In genomic region chr9:118041022-118041400, GRCm38 (mm10) we compare ENCODE assay signal across 8 mouse cellular contexts. TPM values are rescaled to one million over a fixed set of nuclear protein-coding genes. Genes with fewer than 3 reads are reported as not detected.
DNase-seq lines count a peak whose midpoint lies in the region; ATAC-seq lines count a peak whose summit lies in the region.

No protein-coding gene starts in this region.

- H3K27ac ChIP-seq in lung, embryonic 15.5 days, result peak overlapping the region; percentile 97
- H3K27ac ChIP-seq in stomach, embryonic 15.5 days, result peak overlapping the region; percentile 96

- WGBS in lung, embryonic 15.5 days, result under 1% methylated on average over 20 of the region's 21 CpGs
- 0% methylated on average over 21 of the region's 21 CpGs for WGBS in stomach, embryonic 15.5 days

- peaks cover 15% of the 10 kb centered on the region for H3K4me1 ChIP-seq in lung, embryonic 15.5 days
- no peaks in the 10 kb centered on the region for H3K4me1 ChIP-seq in stomach, embryonic 15.5 days

- peak; percentile 48 to 63 for DNase-seq in cerebellum, postnatal 10 days
- no peak for DNase-seq in cerebellum, adult 9-11 months
- DNase-seq in spleen, postnatal 14 days (ENCODE audit: low spot score in 2 of 2), result peak; percentile 7 to 8
- DNase-seq in spleen, adult 18-20 months, result no peak

- no peaks in the 10 kb centered on the region for H3K9me3 ChIP-seq in lung, embryonic 15.5 days
- no peaks in the 10 kb centered on the region for H3K9me3 ChIP-seq in stomach, embryonic 15.5 days

- H3K4me2 ChIP-seq in lung, embryonic 15.5 days, result peak overlapping the region; percentile 82
- H3K4me2 ChIP-seq in stomach, embryonic 15.5 days, result peak overlapping the region; percentile 67

- H3K4me3 ChIP-seq in lung, embryonic 15.5 days, result peak overlapping the region; percentile 97
- H3K4me3 ChIP-seq in stomach, embryonic 15.5 days (replicated peaks), result peak overlapping the region; percentile 92

- 0 out of 4 replicates have a peak, but pooled peaks have one; percentile 0 for ATAC-seq in hematopoietic stem cell, adult 5-6 weeks (replicated peaks in 1 of 2; ENCODE audit: insufficient read depth in 1 of 2, low FRiP score in 2 of 2, low TSS enrichment in 1 of 2, low read depth in 1 of 2, poor library complexity in 2 of 2, severe bottlenecking in 2 of 2)
- no peak for ATAC-seq in lung, embryonic 15.5 days (ENCODE audit: borderline replicate concordance, extremely low read depth, low FRiP score, low TSS enrichment)
- no peak for ATAC-seq in stomach, embryonic 15.5 days (ENCODE audit: insufficient read depth, low FRiP score, low read depth)
- no peak for ATAC-seq in activated CD4-positive, CD25-positive, alpha-beta regulatory T cell, adult 4 months

- no peaks in the 10 kb centered on the region for H3K36me3 ChIP-seq in lung, embryonic 15.5 days
- no peaks in the 10 kb centered on the region for H3K36me3 ChIP-seq in stomach, embryonic 15.5 days

- peak overlapping the region; percentile 89 for H3K9ac ChIP-seq in lung, embryonic 15.5 days
- H3K9ac ChIP-seq in stomach, embryonic 15.5 days, result peak overlapping the region; percentile 83

- no peaks in the 10 kb centered on the region for H3K27me3 ChIP-seq in lung, embryonic 15.5 days
- H3K27me3 ChIP-seq in stomach, embryonic 15.5 days (replicated peaks), result no peaks in the 10 kb centered on the region

RNA-seq across cellular contexts. Expression of gene Azi2, which starts 0.7 kb away (rescaled TPM):
- total RNA-seq in hematopoietic stem cell, adult 5-6 weeks (2017), result 55.0 and 69.5 TPM in 2 replicates
- 73.3 and 76.9 TPM in 2 replicates for polyA plus RNA-seq in lung, embryonic 15.5 days (2015; fragmentation: Nextera tagmentation; extraction: Ambion mirVana)
- 80.0 and 82.4 TPM in 2 replicates for polyA plus RNA-seq in stomach, embryonic 15.5 days (2015; fragmentation: Nextera tagmentation; extraction: Ambion mirVana)
- 10 to 100 TPM; 49.8 to 60.9 TPM for polyA plus RNA-seq in activated CD4-positive, CD25-positive, alpha-beta regulatory T cell, adult 4 months (2017; shearing (Covaris generic))

Comparison
In these comparisons a context has a peak if more than half of its experiments do, and no peak if none do; other contexts are left out.
1. DNase-seq: peak in cerebellum, postnatal 10 days (2 of 2) and spleen, postnatal 14 days (2 of 2); none in cerebellum, adult 9-11 months (single experiment) and spleen, adult 18-20 months (0 of 2).
2. ATAC-seq: peak in hematopoietic stem cell, adult 5-6 weeks (2 of 2); none in lung, embryonic 15.5 days (single experiment), stomach, embryonic 15.5 days (single experiment) and activated CD4-positive, CD25-positive, alpha-beta regulatory T cell, adult 4 months (single experiment).